8 mouse cellular contexts compared by ENCODE assay signal in the genomic region with DNA sequence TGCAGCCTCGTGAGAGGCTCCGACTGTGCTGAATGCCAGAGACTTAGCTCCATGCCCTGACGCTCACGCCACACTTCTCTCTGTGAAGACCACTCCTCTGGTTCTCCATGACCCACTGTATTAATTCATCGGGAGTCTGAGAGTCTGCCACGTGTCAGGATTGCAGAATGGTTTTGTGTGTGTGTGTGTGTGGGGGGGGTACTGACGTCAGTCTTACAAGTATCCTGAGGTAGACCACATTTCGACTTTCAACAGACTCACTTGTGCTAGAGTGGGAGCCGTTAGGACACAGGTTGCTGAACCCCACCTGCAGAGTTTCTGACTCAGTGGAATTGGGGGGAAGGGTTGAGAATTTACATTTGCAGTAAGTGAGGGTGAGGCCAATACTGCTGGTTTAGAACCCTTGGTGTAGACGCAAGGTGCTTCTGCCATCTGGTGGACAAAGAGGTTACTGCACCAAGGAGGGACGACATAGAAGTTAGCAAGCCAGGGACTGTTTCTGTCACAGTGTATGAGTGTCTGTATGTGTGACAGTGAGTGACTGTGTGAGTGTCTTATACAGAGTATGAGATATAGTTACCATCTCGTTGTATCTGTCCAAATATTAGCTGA. TPM values are rescaled to one million over a fixed set of nuclear protein-coding genes. Genes with fewer than 3 reads are reported as not detected.
DNase-seq lines count a peak whose midpoint lies in the region; ATAC-seq lines count a peak whose summit lies in the region.

No protein-coding gene starts in this region.

- peak; percentile 64 for DNase-seq in MN1 (ENCODE audit: low spot score)
- DNase-seq in forebrain, embryonic 14.5 days (ENCODE audit: low spot score): peak; percentile 92
- DNase-seq in hindbrain, embryonic 10.5 days (ENCODE audit: low spot score): peak; percentile 79
- peak; percentile 80 for DNase-seq in layer of hippocampus, adult 9-11 months
- peak; percentile 86 for DNase-seq in lung, postnatal 14 days
- DNase-seq in retina, postnatal 7 days (ENCODE audit: low read depth, low spot score): peak; percentile 62
- peak; percentile 73 for DNase-seq in urinary bladder, postnatal 14 days (ENCODE audit: low spot score)

- H3K27ac ChIP-seq in forebrain, embryonic 14.5 days (ENCODE audit: low read depth, low read length): no peak overlapping the region
- no peak overlapping the region for H3K27ac ChIP-seq in hindbrain, embryonic 10.5 days

- H3K4me2 ChIP-seq in forebrain, embryonic 14.5 days (ENCODE audit: low read length): no peak overlapping the region

- no peaks in the 10 kb centered on the region for H3K27me3 ChIP-seq in forebrain, embryonic 14.5 days (replicated peaks; ENCODE audit: control insufficient read depth, insufficient read depth, low read length)
- no peaks in the 10 kb centered on the region for H3K27me3 ChIP-seq in hindbrain, embryonic 10.5 days (ENCODE audit: insufficient read depth, poor library complexity, severe bottlenecking)

- no peak overlapping the region for H3K4me3 ChIP-seq in forebrain, embryonic 14.5 days (ENCODE audit: low read depth, low read length)
- no peak overlapping the region for H3K4me3 ChIP-seq in hindbrain, embryonic 10.5 days

- ATAC-seq in cerebellum, adult (ENCODE audit: insufficient number of reproducible peaks, low FRiP score, low TSS enrichment): peak; percentile 59; the same call in 1 of the 2 replicates
- peak; percentile 67 for ATAC-seq in forebrain, embryonic 14.5 days

- H3K9me3 ChIP-seq in forebrain, embryonic 14.5 days (replicated peaks; ENCODE audit: control insufficient read depth, low read length): no peaks in the 10 kb centered on the region
- no peaks in the 10 kb centered on the region for H3K9me3 ChIP-seq in hindbrain, embryonic 10.5 days

- H3K4me1 ChIP-seq in forebrain, embryonic 14.5 days (ENCODE audit: control insufficient read depth, insufficient read depth, low read length): peaks cover 6% of the 10 kb centered on the region
- 0 out of 2 replicates have a peak, but pooled peaks cover 4% of the 10 kb centered on the region for H3K4me1 ChIP-seq in hindbrain, embryonic 10.5 days (replicated peaks)

- no peaks in the 10 kb centered on the region for H3K36me3 ChIP-seq in forebrain, embryonic 14.5 days (ENCODE audit: control insufficient read depth, insufficient read depth, low read length)
- H3K36me3 ChIP-seq in hindbrain, embryonic 10.5 days: no peaks in the 10 kb centered on the region

- no peak overlapping the region for H3K9ac ChIP-seq in forebrain, embryonic 14.5 days (ENCODE audit: low read length)

- 34% methylated on average over 12 of the region's 12 CpGs for WGBS in forebrain, embryonic 14.5 days
- 51% methylated on average over 12 of the region's 12 CpGs for WGBS in hindbrain, embryonic 10.5 days

RNA-seq across cellular contexts. Expression of a gene that starts 11.5 kb away (rescaled TPM):
- polyA plus RNA-seq in forebrain, embryonic 14.5 days (2014; fragmentation: Nextera tagmentation; extraction: Ambion mirVana): 1.0 and 1.1 TPM in 2 replicates
- 1.0 and 1.5 TPM in 2 replicates for polyA plus RNA-seq in hindbrain, embryonic 10.5 days (2016; fragmentation: Nextera tagmentation; extraction: Ambion mirVana)
